Mouse (Mus musculus) liver, embryonic 18 days (tissue): ENCODE data around the gene Gh. TPM values are rescaled to one million over a fixed set of nuclear protein-coding genes. Genes with fewer than 3 reads are reported as not detected.

Source experiments
- polyA plus RNA-seq: library from polyadenylated mRNA; depleted of rRNA; stranded (reverse); fragments of >200 nt; gene quantifications from 2 replicates; pipeline ENCODE4 v1.2.3, GENCODE M21; 2012; rRNA removed

The Gh gene
- polyA plus RNA-seq: 0.07 and 0.08 TPM in 2 replicates

GRCm38 (mm10) chr11:106301765-106302164 lies at the start of gene Gh:
Gene Gh (minus strand): TSS chr11:106301865.

GRCm38 (mm10) chr11:106314333-106314812 lies 12.7 kb upstream of the Gh start, which contains the start of gene Cd79b:
Gene Cd79b (minus strand): TSS chr11:106314762.

GRCm38 (mm10) chr11:106276454-106276853 lies 25.2 kb downstream of the Gh start, which contains the start of gene Tcam1:
Gene Tcam1 (plus strand): TSS chr11:106276672.

DNA sequence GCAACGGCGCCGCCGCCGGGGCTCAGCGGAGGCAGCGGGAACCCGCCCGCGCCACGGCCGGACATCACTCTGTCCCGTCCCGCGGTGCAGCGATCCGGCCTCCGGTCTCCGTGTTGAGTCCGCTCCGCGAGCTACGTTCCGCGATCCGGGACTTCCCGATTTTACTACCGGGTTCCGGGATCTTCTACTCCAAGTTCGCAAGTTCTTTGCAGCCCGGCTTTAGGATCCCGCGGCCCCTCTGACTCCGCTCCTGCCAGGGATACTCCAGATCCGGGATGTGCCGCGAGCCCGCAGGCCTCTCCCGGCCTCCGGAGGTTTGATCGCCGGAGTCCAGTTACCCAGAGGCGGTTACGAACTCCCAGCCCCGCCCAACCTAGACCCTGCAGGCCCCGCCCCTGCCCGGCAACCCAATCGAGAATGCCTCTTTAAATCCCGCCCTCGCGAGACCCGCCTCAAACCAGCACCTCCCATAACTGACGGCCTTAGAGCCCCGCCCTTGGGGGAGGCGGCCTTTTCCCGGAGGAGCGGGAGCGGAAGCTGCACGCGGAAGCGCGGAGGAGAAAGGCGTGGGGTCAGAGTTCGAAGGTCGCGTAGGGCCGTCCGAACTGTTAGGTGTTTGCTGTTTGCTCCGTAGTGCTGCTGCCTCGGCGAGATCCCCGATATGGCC lies 28.9 kb downstream of the Gh start, which contains the start of gene Smarcd2:
Gene Smarcd2, minus strand, starts transcription at position 329 of the 667 bp plus-strand sequence.

GRCm38 (mm10) chr11:106255685-106256451 lies 45.8 kb downstream of the Gh start, which contains the start of the genes Ftsj3 and Psmc5:
Gene Ftsj3 (minus strand): TSS chr11:106256079.
Gene Psmc5 (plus strand): TSS chr11:106256154.

Other genes starting within 250 kb of the Gh start
- 8.7 and 9.4 TPM in 2 replicates for gene Taco1, start 235.8 kb downstream of the Gh start, polyA plus RNA-seq
- 9.5 and 10.2 TPM in 2 replicates for gene Map3k3, start 217.3 kb downstream of the Gh start, polyA plus RNA-seq
- gene Gm10840, start 141.0 kb downstream of the Gh start, polyA plus RNA-seq: not detected in 2 replicates
- 39.4 and 40.4 TPM in 2 replicates for gene Limd2, start 141.0 kb downstream of the Gh start, polyA plus RNA-seq
- gene Strada, start 99.7 kb downstream of the Gh start, polyA plus RNA-seq: 6.9 and 7.0 TPM in 2 replicates
- gene Ccdc47, start 85.5 kb downstream of the Gh start, polyA plus RNA-seq: 24.5 and 27.0 TPM in 2 replicates
- 11.9 and 13.5 TPM in 2 replicates for gene Ddx42, start 84.9 kb downstream of the Gh start, polyA plus RNA-seq
- 15.5 and 16.4 TPM in 2 replicates for gene Ftsj3, start 45.8 kb downstream of the Gh start, polyA plus RNA-seq
- 60.5 and 63.5 TPM in 2 replicates for gene Psmc5, start 45.7 kb downstream of the Gh start, polyA plus RNA-seq
- 35.1 and 37.9 TPM in 2 replicates for gene Smarcd2, start 28.9 kb downstream of the Gh start, polyA plus RNA-seq
- 0.11 and 0.13 TPM in 2 replicates for gene Tcam1, start 25.2 kb downstream of the Gh start, polyA plus RNA-seq
- gene Cd79b, start 12.9 kb upstream of the Gh start, polyA plus RNA-seq: 14.8 and 21.6 TPM in 2 replicates
- gene Scn4a, start 51.4 kb upstream of the Gh start, polyA plus RNA-seq: 0.06 TPM in 2 replicates
- not detected in 2 replicates for gene Prr29, start 63.6 kb upstream of the Gh start, polyA plus RNA-seq
- 17.5 and 19.2 TPM in 2 replicates for gene Icam2, start 86.2 kb upstream of the Gh start, polyA plus RNA-seq
- 5.6 and 7.8 TPM in 2 replicates for gene Ern1, start 186.0 kb upstream of the Gh start, polyA plus RNA-seq